Mouse (Mus musculus) induced T-regulatory cell, adult 2 months (primary cell): ENCODE data around the gene Ski.

Source experiments
- DNase-seq: peaks from one replicate; pipeline ENCODE4 v3.0.0-alpha.2; 2012; ENCODE audit warnings: low read depth

Ski gene

DNA sequence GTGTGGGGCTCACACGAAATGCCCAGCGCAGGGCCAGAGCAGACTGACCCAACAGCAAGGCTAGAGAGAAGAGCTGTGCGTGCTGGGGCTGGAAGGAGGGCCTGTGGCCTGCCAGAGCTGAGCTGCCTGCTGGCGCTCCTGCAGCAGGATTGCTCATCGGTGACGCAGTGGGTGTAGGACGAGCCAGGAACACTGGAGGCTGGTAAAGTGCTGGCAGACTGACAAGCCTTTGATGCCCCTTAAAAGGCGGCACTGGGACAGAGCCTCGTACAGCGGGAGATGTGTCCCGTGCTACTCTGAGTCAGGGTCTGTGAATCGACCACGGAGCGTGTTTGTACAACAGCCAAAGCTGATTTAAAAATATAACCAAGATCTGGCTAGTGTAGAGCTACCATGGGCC is 92.4 kb downstream of the Ski start:
- no peak for DNase-seq

DNA sequence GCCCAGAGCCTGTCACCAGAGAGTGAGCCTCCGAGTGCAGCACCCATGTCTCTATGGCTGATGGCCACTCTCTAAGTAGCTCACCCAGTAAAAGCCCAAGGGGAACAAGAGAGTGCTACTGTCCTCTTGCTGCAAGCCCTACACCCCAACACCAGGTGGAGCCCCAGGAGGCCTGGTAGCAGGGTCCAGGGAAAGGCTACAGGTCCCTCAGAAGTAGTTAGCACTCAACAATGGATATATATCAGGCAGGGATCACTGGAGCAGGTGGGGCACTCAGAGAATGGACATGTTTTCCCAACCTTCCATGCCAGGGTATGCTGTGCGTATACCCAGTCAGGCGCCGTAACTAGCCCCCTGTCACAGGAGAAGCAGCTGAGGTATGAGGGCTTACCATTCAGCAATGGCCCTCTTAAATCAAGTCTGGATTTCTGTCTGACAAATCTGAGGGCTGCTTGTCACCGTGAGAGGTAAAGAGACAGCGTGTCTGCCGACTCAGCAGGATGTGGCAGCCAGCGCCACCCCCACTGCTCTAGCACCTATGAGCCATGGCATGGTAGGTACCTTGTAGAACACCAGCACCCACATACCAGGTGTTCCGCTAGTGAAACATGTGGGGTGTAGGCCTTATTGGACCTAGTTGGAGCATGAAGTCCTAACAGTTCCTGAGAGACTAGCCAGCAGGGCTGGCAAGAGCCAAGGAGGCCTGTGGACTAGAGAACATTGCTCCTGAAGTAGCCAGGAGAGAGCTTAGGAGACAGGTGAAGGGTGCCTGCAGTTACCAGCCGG is 93.1 kb downstream of the Ski start:
- peak; percentile 58 for DNase-seq

DNA sequence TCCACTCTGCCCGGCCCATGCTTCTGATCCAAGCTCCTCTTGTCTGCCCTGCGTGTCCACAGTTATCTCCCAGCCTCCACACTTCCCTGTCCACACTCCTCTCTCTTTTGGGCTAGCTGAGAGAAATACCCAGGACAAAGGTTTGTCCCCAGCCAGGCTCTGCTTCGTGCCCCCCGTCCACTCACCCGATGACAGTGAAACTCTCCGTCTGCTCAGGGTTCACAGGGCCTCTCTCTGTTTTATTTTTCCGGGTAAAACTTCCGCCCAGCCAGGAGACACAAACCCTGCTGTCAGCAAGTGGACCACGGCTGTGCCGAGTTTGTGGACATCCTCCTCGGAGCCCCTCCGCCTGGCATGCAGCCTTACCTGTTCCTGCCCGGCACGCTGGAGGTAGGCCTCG is 94.0 kb downstream of the Ski start:
- no peak for DNase-seq

DNA sequence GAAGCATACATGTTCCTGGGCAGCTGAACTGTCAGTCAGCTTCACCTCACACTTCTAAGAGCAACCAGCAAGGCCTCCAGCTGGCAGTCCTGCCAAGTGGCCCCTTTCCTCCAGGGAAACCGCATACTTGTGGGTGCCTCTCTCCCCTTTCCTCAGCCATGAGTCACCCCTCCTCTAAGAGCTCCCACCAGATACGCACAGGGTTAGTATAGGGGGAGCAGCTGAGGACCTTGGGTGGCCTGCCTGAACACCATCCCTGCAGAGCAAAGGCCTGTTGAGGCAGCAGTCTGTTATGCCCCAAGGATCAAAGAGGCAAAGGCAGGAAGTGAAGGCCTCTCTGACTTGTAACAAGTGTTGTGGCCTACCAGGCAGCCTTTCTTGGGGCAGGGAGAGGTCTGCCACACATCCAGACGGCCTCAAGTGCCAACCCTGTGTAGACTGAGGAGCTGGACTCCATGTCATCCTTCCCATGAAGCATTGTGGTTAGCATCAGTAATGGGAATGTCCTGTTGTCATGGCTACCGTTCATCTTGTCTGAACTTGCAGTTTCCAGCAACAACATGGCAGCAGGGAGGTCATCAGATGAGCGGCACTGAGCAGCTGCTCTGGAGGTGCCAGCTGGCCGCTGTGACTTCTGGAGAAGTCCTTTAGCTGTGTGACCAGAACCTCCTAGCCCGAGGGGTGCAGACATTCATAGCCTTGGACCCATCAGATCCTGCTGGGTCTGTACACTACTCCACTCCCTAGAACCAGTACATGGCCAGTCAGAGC is 95.6 kb downstream of the Ski start:
- peak; percentile 67 for DNase-seq

DNA sequence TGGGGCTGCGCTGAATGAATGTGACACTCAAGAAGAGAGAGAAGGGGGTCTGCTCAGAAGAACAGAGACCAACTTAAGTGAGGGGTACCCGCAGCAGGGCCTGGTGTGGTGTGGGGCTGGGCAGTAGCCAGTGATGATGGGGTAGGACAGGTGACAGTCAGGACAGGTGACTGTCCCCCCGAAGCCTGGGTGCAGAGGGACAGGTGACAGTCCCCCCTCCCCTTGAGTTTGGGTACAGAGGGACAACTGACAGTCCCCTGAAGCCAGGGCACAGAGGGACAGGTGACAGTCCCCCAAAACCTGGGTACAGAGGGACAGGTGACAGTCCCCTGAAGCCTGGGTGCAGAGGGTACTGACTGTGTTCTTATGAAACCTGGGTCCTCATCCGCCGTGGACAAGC is 96.2 kb downstream of the Ski start:
- DNase-seq = no peak

DNA sequence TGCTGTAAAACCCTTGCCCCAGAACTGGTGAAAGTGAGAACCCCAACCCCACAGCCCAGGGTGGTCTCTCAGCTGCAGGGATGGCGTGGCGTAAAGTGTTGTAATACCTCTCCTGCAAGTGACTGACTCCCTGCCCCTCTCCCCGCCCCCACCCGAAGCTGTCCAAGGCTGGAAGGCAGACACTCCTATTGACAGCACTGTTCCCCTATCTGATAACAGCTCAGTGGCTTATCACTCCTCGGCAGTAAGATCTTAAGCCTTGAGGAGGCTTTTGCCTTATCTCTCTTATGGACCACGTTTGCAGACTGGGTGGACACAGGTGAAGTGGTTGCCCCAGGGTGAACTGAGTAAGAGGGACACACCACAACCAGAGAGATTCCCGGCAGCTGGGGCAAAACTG is 97.1 kb downstream of the Ski start:
- DNase-seq = no peak

DNA sequence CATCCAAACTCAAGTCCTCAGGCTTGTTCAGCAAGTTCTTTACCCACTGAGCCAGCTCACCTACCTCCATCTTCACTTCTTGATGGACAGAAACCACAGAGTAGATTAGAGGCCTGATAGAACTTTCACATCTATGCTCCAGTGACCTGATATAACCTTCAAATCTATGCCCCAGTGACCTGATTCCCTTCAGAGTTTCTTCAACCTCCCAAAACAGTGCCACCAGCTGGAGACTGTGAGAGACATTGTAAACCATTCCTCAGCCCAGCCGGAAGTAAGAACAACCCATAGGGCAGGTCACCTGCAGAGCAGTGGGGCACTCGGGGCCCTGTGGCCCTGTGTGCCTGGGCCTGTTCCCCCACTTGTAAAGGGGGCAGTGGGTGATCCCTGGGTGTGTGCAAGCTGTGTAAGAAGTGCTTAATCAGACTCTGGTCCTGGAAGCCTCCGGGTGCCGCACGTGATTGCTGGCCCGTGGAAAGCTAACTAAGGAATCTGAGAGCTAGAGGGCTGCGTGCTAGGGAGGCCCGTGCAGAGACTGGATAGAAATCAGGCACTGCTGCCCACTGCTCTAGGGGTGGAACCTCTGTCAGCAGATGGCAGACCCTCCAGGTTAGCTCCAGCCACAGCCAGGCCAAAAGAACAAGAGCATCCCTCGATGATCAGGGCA is 98.4 kb downstream of the Ski start:
- DNase-seq = peak; percentile 32

DNA sequence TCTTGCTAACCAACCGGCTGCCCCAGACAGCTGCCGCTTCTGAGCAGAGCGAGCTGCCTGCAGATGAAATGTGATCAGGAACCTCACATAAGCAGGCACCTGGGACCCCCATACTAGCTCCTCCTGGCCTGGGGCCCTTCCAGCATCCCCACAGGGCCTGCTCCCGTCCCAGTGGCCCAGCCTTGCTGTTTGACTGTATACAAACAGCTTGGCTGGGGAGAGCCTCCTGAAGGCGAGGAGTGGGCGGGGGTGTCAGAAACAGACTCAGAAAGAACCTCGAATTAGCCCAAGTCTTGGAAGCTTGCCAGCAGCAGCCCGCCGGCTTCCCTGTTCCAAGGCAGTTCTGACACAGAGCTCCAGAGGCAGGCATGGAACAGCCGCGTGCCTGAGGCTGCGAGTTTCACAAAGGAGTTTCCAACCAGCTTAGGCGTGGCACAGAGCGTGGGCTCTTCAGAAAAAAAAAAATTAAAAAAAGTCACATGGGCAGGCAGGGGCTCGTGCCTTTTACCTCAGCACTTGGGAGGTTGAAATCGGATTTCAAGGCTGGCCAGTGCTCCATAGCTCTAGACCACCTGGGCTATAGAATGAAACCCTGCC is 99.8 kb downstream of the Ski start:
- DNase-seq = peak; percentile 22

DNA sequence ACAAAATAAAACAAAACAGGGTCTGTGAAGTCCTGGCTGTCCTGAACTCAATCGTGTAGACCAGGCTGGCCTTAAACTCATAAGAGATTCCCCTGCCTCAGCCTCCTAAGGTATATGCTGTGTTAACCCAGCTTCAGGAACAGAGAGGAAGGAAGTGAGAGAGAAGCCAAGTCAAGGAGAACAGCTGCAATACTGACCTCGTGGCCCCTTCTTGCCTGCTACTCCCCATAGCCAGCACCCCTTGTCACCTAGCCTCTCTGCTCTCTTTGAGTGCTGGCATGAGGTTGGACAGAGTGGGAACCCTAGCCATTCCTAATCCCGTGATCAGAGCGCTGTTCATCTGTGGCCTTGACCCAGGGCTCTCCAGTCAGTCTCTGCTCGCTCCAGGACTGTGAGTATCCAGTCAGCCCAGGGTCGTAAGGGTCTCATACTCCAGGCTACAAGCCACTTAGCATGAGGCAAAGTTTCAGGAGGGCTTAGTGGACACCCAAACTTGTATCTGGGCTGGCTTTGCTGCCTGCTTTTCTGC is 100.4 kb downstream of the Ski start:
- DNase-seq = no peak

DNA sequence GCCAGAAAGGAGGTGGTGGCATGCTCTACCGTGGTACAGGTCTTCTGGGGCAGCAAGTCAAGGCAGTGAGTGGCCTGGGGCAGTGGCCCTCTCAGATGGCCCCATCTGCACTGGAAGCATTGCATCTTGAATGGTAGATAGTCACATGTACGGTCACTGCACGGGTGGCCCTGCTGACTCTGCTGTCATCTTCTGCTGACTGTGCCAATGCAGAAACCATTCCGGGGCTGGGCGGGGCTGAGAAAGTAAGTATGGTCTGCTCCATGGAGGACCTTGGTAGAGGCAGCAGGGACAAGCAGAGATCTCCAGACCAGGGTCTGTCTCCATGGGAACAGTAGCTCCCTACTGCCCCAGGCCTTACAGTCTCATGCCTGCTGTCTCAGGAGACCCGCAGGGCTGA is 101.2 kb downstream of the Ski start:
- no peak for DNase-seq

DNA sequence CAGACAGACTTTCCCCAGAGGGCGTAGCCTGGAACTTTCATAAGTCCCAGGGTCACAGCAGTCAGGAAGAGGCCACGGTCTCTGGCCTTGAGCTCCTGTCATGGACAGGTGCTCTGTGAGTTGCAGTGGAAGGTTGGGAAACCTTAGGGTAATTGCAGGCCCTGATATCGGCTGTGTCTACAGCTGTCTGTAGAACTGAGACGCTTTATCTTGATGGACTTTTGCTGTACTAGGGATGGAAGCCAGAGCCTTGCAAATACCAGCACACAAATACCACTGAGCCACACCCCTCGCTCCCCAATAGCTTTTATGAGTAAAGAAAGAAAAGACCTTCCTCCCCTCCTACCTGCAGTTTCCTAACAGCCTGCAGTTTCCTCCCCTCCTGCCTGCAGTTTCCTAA is 101.8 kb downstream of the Ski start:
- DNase-seq = no peak

DNA sequence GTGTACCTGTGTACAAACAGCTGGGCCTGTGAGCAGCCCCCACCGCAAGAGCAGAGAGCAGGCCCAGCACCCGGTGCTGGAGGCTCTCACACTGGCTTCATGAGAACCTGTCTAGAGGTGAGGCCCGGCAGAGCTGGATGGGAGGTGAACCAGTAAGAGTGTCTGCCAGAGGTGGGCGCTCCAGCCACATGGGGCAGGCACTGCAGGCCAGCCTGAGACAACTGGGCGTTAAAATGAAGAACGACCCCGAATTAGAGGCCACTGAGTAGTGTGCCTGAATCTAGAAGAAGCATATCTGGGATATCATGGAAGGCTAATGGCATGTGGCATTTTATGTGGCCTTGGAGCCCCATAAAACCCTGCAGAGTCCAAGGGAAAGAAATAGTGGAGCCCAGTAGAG is 102.4 kb downstream of the Ski start:
- DNase-seq = no peak

DNA sequence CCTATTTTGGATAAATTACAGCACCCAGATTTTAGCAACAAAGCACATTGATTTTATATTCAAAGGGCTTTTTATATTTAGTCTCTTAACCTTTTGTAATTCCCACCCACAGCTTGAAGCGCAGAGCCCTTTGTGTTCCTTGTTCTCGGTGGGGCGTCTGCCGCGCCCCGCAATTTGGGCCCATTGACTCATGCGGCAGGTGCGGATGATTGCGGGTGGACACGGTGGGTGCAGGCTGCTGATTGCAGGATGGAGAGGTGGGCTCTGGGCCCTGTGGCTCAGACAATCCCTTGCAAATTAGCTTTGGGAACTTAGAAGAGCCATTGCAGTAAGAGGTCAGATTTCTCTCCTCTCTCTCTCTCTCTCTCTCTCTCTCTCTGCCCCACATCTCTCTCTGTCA is 104.1 kb downstream of the Ski start:
- DNase-seq = no peak

DNA sequence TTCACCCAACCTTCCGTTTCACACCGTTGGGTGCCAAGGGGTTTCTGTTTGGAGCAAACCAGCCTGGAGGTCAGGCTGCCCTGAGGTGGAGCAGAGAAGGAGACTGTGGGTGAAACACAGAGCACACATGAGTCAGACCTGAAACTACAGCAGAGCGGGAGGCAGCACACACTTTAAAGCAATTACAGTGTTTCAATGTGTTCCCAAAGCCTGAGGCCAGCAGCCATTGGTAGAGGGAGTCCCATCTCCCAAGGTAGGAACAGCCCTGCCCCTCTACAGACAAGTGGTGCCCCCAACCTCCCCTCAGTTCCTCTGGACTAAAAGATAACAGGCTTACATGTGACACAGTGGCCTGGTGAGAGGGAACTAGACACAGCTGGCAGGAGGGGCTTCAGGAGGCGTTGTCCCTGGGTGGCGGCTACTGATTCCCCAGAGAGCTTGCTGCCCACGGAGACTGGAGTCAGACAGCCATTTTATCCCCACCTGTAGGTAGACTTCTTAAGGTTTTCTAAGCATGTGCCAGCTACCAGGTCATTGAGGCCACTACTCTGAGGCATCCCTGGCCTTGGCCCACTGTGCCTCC is 104.9 kb downstream of the Ski start:
- DNase-seq = no peak

DNA sequence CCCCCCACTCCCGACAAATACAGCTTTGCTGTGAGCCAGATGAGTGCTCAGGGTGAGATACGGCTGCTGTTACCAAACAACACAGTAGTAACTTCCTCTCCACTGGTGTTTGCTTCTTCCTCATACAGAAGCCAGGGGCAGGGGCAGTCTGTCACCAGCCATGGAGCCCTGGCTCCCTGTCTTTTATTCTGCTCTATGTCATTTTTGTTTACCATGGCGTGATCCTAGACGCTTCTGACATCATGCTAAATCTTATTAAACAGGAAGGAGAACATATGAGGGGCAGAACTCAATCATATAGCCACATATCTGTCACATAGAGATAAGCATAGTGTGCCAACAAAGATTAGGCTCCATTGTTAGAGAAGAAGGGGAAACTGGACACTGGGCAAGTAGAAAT is 105.8 kb downstream of the Ski start:
- DNase-seq = no peak

DNA sequence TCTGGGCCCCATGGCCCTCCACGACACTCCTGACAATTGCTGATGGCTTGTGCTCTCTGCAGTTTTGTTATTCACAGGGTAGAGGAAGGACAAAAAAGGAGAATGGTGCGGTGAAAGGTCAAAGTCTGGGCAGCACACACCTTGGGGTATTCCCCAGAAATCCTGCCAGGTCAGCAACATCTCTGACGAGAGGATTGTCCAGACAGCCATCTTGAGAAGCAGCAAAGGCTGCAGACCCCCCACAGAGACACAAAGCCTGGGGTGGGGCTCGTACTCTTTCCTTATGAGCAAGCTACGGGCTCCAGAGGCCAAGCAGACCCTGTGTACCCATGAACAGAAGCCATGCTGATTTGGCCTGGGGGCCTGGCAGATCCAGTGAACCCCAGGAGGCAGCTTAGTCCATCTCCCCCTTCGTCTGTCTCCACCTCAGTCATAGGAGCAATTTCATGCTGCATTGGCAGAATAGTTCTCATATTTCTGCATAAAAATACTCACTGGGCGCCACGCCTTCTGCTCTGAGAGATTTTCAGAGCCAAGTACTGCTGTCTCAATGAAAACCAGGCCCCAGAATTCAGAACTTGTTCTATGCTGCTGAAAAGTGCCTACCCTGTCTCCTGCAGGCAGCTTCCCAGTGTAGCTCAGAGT is 108.5 kb downstream of the Ski start:
- DNase-seq = no peak

DNA sequence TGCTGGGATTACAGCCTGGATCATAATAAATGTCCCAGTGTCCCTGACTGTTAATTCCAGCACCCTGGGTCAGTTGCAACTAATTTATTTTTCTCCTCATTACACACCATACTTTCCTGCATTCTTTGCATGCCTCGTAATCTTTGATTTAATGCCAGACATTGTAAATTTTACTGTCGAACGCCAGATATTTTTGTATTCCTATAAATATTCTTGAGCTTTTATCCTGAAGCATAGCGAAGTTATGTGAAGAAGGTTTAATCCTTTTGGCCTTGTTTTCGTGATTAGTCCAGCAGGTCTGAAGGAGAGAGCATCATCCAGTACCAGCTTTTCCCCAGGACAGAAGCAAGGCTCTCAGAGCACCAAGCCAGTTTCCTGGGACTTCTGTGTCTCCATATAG is 112.9 kb downstream of the Ski start:
- no peak for DNase-seq

DNA sequence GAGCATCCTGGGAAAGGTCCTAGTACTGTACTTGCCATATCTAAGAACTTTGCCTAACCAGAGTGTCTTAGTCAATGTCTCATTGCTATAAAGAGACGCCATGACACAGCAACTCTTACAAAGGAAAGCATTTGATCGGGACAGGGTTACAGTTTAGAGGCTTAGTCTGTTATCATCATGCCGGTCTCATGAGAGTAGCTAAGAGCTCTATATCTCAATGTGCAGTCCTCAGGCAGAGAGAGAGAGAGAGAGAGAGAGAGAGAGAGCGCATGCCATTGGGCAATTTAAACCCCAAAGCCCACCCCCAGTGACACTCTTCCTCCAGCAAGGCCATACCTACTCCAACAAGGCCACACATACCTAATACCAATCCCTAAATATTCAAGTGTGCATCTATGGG is 114.5 kb downstream of the Ski start:
- DNase-seq = no peak
